Mouse (Mus musculus) testis, adult 2 months (tissue): Measurements from ENCODE around the gene Gm14325.
"Not testable (repeated sequence)": the region's sequence is repeated elsewhere in the genome, so short reads cannot be mapped to it uniquely, and the experiment has no call there.

ENCODE experiments used
- CTCF ChIP-seq: fragments of 200-500 bp; IDR thresholded peaks from 2 replicates; pipeline ENCODE4 v1.5.1; 2012; ENCODE audit warnings: low read depth, mild to moderate bottlenecking, inconsistent platforms, low read length, moderate library complexity; ENCODE audit not compliant: control insufficient read depth, insufficient read depth, insufficient replicate concordance
- POLR2A ChIP-seq: fragments of 200-500 bp; IDR thresholded peaks from 2 replicates; pipeline ENCODE4 v1.6.1; 2012; ENCODE audit warnings: low read depth, mild to moderate bottlenecking, inconsistent platforms, low read length, moderate library complexity; ENCODE audit not compliant: control insufficient read depth

- not testable (repeated sequence) for TF ChIP-seq POLR2A, CTCF
Measured at GRCm38 (mm10) chr2:177835733-177836536, 4.2 kb downstream of the Gm14325 start.
